Mouse (Mus musculus): ENCODE measurements around the gene Bnc2.
A peak's percentile ranks its signal among the peaks of the same experiment; 100 is the strongest.

Bnc2 gene

GRCm38 (mm10) chr4:84502581-84503269 lies 172.3 kb downstream of the Bnc2 start:
- peak; percentile 51 for DNase-seq

- DNase-seq, result no peak
These were observed 174.2 kb downstream of the Bnc2 start for GRCm38 (mm10) chr4:84500796-84501349.

GRCm38 (mm10) chr4:84500259-84500658 lies 174.8 kb downstream of the Bnc2 start:
- DNase-seq, result no peak

GRCm38 (mm10) chr4:84498469-84498868 lies 176.6 kb downstream of the Bnc2 start:
- DNase-seq, result no peak

GRCm38 (mm10) chr4:84488323-84488722 lies 186.8 kb downstream of the Bnc2 start:
- DNase-seq, result no peak

GRCm38 (mm10) chr4:84482680-84483079 lies 192.4 kb downstream of the Bnc2 start:
- no peak for DNase-seq

- no peak for DNase-seq
These were observed 202.4 kb downstream of the Bnc2 start for GRCm38 (mm10) chr4:84472643-84473042.

- peak; percentile 83 for DNase-seq
These were observed 204.8 kb downstream of the Bnc2 start for GRCm38 (mm10) chr4:84470106-84470885.

- no peak for DNase-seq
These were observed 205.7 kb downstream of the Bnc2 start for GRCm38 (mm10) chr4:84469400-84469799.

GRCm38 (mm10) chr4:84467722-84468121 lies 207.4 kb downstream of the Bnc2 start:
- DNase-seq, result peak; percentile 66

GRCm38 (mm10) chr4:84458218-84458560 lies 216.9 kb downstream of the Bnc2 start:
- no peak for DNase-seq

GRCm38 (mm10) chr4:84457512-84458217 lies 217.4 kb downstream of the Bnc2 start:
- DNase-seq, result no peak

GRCm38 (mm10) chr4:84456853-84457249 lies 218.2 kb downstream of the Bnc2 start:
- no peak for DNase-seq

- DNase-seq, result peak; percentile 90
These were observed 218.8 kb downstream of the Bnc2 start for GRCm38 (mm10) chr4:84456198-84456852.

GRCm38 (mm10) chr4:84454493-84454892 lies 220.6 kb downstream of the Bnc2 start:
- peak; percentile 62 for DNase-seq

- peak; percentile 87 for DNase-seq
These were observed 221.5 kb downstream of the Bnc2 start for GRCm38 (mm10) chr4:84453586-84453985.

- no peak for DNase-seq
These were observed 222.4 kb downstream of the Bnc2 start for GRCm38 (mm10) chr4:84452642-84453041.

- DNase-seq, result peak; percentile 83
These were observed 225.6 kb downstream of the Bnc2 start for GRCm38 (mm10) chr4:84449246-84450005.

GRCm38 (mm10) chr4:84433324-84433723 lies 241.8 kb downstream of the Bnc2 start:
- DNase-seq, result no peak

- DNase-seq, result no peak
These were observed 243.2 kb downstream of the Bnc2 start for GRCm38 (mm10) chr4:84431677-84432515.

GRCm38 (mm10) chr4:84427955-84428354 lies 247.1 kb downstream of the Bnc2 start:
- no peak for DNase-seq

Data from kidney, adult 9 months (tissue).